Mouse (Mus musculus): ENCODE measurements around the gene Cfap74. TPM values are rescaled to one million over a fixed set of nuclear protein-coding genes. Genes with fewer than 3 reads are reported as not detected.

Gene Cfap74
- total RNA-seq, 2 experiments from 2014 or later, result 15.1 to 17.7 TPM

- TF ChIP-seq CTCF (IDR thresholded peaks at IDR 0.05), result no peak
- Histone ChIP-seq H3K4me3 (no peak overlapping the region), H3K27ac (no peak overlapping the region)
- no peak for DNase-seq (ENCODE audit: extremely low spot score in 1 of 2, low spot score in 2 of 2)
- intact Hi-C loops (cut with DNase I), result no loop called here
These were observed 54.1 kb downstream of the Cfap74 start for GRCm38 (mm10) chr4:155463050-155463449.

GRCm38 (mm10) chr4:155463611-155464010 lies 54.6 kb downstream of the Cfap74 start:
- intact Hi-C loops (cut with DNase I), result no loop called here
- DNase-seq (ENCODE audit: extremely low spot score in 1 of 2, low spot score in 2 of 2), result no peak
- Histone ChIP-seq H3K27ac (no peak overlapping the region), H3K4me3 (no peak overlapping the region)
- TF ChIP-seq CTCF (IDR thresholded peaks at IDR 0.05), result no peak

GRCm38 (mm10) chr4:155464061-155464460 lies 55.1 kb downstream of the Cfap74 start:
- TF ChIP-seq CTCF (IDR thresholded peaks at IDR 0.05), result no peak
- Histone ChIP-seq H3K27ac (no peak overlapping the region), H3K4me3 (no peak overlapping the region)
- intact Hi-C loops (cut with DNase I), result no loop called here
- no peak for DNase-seq (ENCODE audit: extremely low spot score in 1 of 2, low spot score in 2 of 2)

- Histone ChIP-seq H3K4me3 (no peak overlapping the region), H3K27ac (no peak overlapping the region)
- TF ChIP-seq CTCF (IDR thresholded peaks at IDR 0.05), result no peak
- intact Hi-C loops (cut with DNase I), result loop anchor here (5.0 kb wide), 1 partner anchor 98 kb away; no protein-coding TSS in a partner anchor
- no peak for DNase-seq (ENCODE audit: extremely low spot score in 1 of 2, low spot score in 2 of 2)
These were observed 56.6 kb downstream of the Cfap74 start for GRCm38 (mm10) chr4:155465607-155466006.

- no peak overlapping the region for H3K27ac ChIP-seq
- no peak overlapping the region for H3K4me3 ChIP-seq
- intact Hi-C loops (cut with DNase I), result loop anchor here (5.0 kb wide), 1 partner anchor 99 kb away; no protein-coding TSS in a partner anchor
- DNase-seq (ENCODE audit: extremely low spot score in 1 of 2, low spot score in 2 of 2), result no peak
- no peak for TF ChIP-seq CTCF (IDR thresholded peaks at IDR 0.05)
These were observed 57.1 kb downstream of the Cfap74 start for GRCm38 (mm10) chr4:155466080-155466479.

GRCm38 (mm10) chr4:155467237-155468010 lies 58.4 kb downstream of the Cfap74 start:
- H3K27ac ChIP-seq, result no peak overlapping the region
- intact Hi-C loops (cut with DNase I), result loop anchor here (5.0 kb wide), 1 partner anchor 100 kb away; no protein-coding TSS in a partner anchor
- TF ChIP-seq CTCF (IDR thresholded peaks at IDR 0.05), result no peak
- H3K4me3 ChIP-seq, result no peak overlapping the region
- DNase-seq (ENCODE audit: extremely low spot score in 1 of 2, low spot score in 2 of 2), result no peak

GRCm38 (mm10) chr4:155468952-155469351 lies 60.0 kb downstream of the Cfap74 start, which contains the start of gene Tmem52:
TSS of gene Tmem52 (plus strand) at chr4:155469114.
- TF ChIP-seq CTCF (IDR thresholded peaks at IDR 0.05), result no peak
- no peak within 1 kb of the TSS for H3K27ac ChIP-seq
- intact Hi-C loops (cut with DNase I), result loop anchor here (5.0 kb wide), 1 partner anchor 102 kb away; no protein-coding TSS in a partner anchor
- no peak within 1 kb of the TSS for H3K4me3 ChIP-seq
- no peak for DNase-seq (ENCODE audit: extremely low spot score in 1 of 2, low spot score in 2 of 2)

GRCm38 (mm10) chr4:155469590-155470262 lies 60.7 kb downstream of the Cfap74 start:
- Histone ChIP-seq H3K27ac (no peak overlapping the region), H3K4me3 (no peak overlapping the region)
- no peak for TF ChIP-seq CTCF (IDR thresholded peaks at IDR 0.05)
- no peak for DNase-seq (ENCODE audit: extremely low spot score in 1 of 2, low spot score in 2 of 2)
- intact Hi-C loops (cut with DNase I), result loop anchor here (5.0 kb wide), 1 partner anchor 102 kb away; no protein-coding TSS in a partner anchor

- intact Hi-C loops (cut with DNase I), result no loop called here
- DNase-seq (ENCODE audit: extremely low spot score in 1 of 2, low spot score in 2 of 2), result no peak
- TF ChIP-seq CTCF (IDR thresholded peaks at IDR 0.05), result no peak
- Histone ChIP-seq H3K27ac (no peak overlapping the region), H3K4me3 (no peak overlapping the region)
These were observed 61.4 kb downstream of the Cfap74 start for GRCm38 (mm10) chr4:155470263-155470953.

GRCm38 (mm10) chr4:155470997-155471396 lies 62.0 kb downstream of the Cfap74 start:
- TF ChIP-seq CTCF (IDR thresholded peaks at IDR 0.05), result no peak

GRCm38 (mm10) chr4:155471406-155471805 lies 62.4 kb downstream of the Cfap74 start:
- Histone ChIP-seq H3K27ac (no peak overlapping the region), H3K4me3 (no peak overlapping the region)
- TF ChIP-seq CTCF (IDR thresholded peaks at IDR 0.05), result no peak
- intact Hi-C loops (cut with DNase I), result no loop called here
- DNase-seq (ENCODE audit: extremely low spot score in 1 of 2, low spot score in 2 of 2), result no peak

More at GRCm38 (mm10) chr4:155470997-155471396, 62.0 kb downstream of the Cfap74 start:
- Histone ChIP-seq H3K27ac (no peak overlapping the region), H3K4me3 (no peak overlapping the region)
- intact Hi-C loops (cut with DNase I), result no loop called here
- DNase-seq (ENCODE audit: extremely low spot score in 1 of 2, low spot score in 2 of 2), result no peak
